Mouse (Mus musculus): ENCODE measurements at regions not wholly inside any gene's neighbourhood (a gene's known extent, or its start where the extent isn't known, plus 50 kb on each side); places are given as distances from the start of the nearest gene placed in this dataset.

- no peak for DNase-seq
Observed at GRCm38 (mm10) chr13:52011001-52011400, 164.5 kb downstream of the Gadd45g start.

DNA sequence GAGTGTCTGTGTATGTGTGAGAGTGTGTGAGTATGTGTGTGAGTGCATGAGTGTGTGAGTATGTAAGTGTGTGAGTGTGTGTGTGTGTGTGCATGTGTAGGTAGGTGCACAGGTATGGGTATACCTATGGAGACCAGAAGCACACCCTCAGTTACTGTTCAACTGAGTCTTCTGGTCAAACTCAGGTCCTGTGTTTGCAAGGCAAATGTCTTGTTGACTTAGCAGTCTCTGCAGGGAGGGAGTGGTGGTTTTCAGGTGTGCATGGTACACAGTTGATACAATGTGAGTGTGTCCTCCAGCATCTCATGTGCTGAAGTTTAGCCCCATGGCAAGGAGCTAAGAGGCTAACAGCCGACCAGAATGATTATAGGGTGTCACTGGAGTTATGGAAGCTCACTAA lies 166.7 kb downstream of the Gadd45g start:
- DNase-seq = no peak
- intact Hi-C loops (cut with DNase I) = no loop called here

More at GRCm38 (mm10) chr13:52011001-52011400, 164.5 kb downstream of the Gadd45g start:
- intact Hi-C loops (cut with DNase I) = no loop called here

DNA sequence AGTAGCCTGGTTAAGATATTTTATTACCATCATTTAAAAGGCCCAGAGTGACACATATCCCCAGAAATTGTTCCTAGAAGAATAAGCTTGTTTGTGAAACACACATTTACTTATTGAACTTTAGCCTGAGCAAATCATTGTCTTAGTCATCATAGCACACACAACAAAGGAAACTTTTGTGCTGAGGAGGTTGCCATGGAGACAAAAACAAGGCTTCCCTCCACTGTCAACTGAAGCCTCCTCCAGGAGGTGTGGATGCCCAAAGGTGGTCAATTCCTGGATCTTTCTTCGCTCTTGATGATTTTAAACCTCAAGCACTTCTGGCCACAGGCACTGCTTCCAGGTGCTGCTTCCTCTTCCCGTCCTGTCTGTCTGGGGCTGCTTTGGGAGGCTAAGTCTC lies 167.3 kb downstream of the Gadd45g start:
- DNase-seq = no peak
- intact Hi-C loops (cut with DNase I) = no loop called here

DNA sequence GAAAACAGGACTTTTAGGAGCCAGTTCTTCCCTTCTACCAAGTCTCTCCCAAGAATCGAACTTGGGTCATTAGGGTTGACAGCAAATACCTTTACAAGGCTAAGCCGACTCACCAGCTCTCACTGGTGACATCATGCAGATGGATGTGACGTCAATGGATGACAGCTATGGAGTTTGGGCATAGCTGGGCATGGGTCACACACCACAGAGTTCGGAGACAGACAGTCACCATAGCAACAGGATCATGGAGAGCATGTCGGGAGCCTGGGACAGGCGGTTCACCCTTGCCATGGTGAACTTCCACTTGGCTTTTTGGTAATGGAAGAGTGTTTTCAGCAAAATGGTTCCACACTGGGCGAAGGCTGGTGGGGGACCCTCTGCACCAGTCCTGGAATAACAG lies 168.1 kb downstream of the Gadd45g start:
- no peak for DNase-seq
- intact Hi-C loops (cut with DNase I) = no loop called here

DNA sequence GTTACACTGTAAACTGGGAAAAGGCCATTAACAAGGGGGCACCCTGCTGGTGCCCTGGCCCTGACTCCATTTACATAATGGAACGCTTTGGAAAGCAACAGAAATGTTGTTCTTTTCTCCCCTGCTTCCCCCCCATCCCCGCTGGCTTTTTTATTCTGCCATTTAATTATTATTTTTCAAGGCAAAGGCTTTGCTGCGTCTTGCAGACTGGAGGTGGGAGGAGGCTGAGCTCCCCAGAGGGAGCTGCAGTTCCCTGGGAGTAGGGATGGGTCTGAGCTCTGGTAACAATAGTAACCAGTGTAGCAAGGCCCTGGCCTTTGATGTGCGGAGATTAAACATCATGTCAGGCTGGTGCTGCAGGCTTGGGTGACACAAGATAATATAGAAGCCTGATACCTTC lies 168.6 kb downstream of the Gadd45g start:
- intact Hi-C loops (cut with DNase I) = no loop called here
- no peak for DNase-seq

DNA sequence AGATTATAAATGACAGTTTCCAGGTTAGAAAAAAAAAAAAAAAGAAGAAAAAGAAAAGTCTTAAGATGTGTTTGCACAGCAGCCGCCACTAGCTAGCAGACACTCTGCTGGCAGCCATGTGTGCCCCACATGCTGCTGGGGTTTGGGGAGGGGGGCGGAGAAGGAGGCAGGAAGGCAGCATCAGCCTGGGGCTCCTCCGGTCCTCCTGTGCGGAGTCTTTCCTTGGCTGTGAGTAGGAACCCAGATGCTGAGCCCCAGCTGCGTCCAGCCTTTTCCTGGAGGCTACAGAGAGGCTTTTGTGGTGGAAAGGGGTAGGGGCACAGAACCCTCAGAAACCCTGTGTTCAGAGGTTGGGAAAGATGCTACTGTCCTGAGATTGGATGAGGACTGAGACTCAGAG lies 169.0 kb downstream of the Gadd45g start:
- intact Hi-C loops (cut with DNase I) = no loop called here
- no peak for DNase-seq

GRCm38 (mm10) chr13:52017598-52018190 lies 171.2 kb downstream of the Gadd45g start:
- DNase-seq = no peak

GRCm38 (mm10) chr13:52019647-52020046 lies 173.2 kb downstream of the Gadd45g start:
- intact Hi-C loops (cut with DNase I) = loop anchor here (5.0 kb wide), 2 partner anchors 117 to 133 kb away; no protein-coding TSS in a partner anchor

More at GRCm38 (mm10) chr13:52017598-52018190, 171.2 kb downstream of the Gadd45g start:
- intact Hi-C loops (cut with DNase I) = no loop called here

GRCm38 (mm10) chr13:52021150-52021549 lies 174.7 kb downstream of the Gadd45g start:
- no peak for DNase-seq
- intact Hi-C loops (cut with DNase I) = loop anchor here (5.0 kb wide), 2 partner anchors 119 to 131 kb away; no protein-coding TSS in a partner anchor

More at GRCm38 (mm10) chr13:52019647-52020046, 173.2 kb downstream of the Gadd45g start:
- no peak for DNase-seq

DNA sequence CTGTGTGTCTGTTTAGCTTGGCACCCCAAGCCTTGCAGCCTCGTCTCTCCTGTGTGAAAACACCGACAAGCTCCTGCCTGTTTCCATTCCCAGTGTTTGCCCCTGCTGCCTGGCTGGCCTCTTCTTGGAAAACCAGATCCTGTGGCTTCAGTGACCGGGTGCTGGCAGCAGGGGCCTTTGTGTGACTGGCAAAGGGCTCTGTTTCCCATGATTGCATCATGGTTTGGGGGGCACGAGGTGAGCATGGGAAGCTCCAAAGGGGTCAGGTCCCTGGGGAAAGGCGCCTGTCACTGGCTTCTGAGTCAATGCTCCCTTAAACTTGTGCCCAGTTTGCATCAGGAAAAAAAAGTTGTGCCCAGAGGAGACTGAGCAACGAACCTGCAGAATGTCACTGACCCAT lies 175.3 kb downstream of the Gadd45g start:
- intact Hi-C loops (cut with DNase I) = loop anchor here (5.0 kb wide), 2 partner anchors 120 to 130 kb away; no protein-coding TSS in a partner anchor

GRCm38 (mm10) chr13:52022529-52022928 lies 176.1 kb downstream of the Gadd45g start:
- DNase-seq = no peak
- intact Hi-C loops (cut with DNase I) = loop anchor here (5.0 kb wide), 2 partner anchors 120 to 130 kb away; no protein-coding TSS in a partner anchor

More for the DNA sequence above, 175.3 kb downstream of the Gadd45g start:
- no peak for DNase-seq

GRCm38 (mm10) chr13:52024349-52024748 lies 177.9 kb downstream of the Gadd45g start:
- intact Hi-C loops (cut with DNase I) = loop anchor here (5.0 kb wide), 2 partner anchors 122 to 128 kb away; no protein-coding TSS in a partner anchor

GRCm38 (mm10) chr13:52024832-52025481 lies 178.5 kb downstream of the Gadd45g start:
- intact Hi-C loops (cut with DNase I) = loop anchor here (5.0 kb wide), 3 partner anchors 48 to 127 kb away; no protein-coding TSS in a partner anchor

More at GRCm38 (mm10) chr13:52024349-52024748, 177.9 kb downstream of the Gadd45g start:
- peak; percentile 56 to 66 for DNase-seq

GRCm38 (mm10) chr13:52025482-52025848 lies 179.0 kb downstream of the Gadd45g start:
- intact Hi-C loops (cut with DNase I) = loop anchor here (5.0 kb wide), 1 partner anchor 48 kb away; no protein-coding TSS in a partner anchor
- peak; percentile 44 to 63 for DNase-seq

More at GRCm38 (mm10) chr13:52024832-52025481, 178.5 kb downstream of the Gadd45g start:
- peak in 1 of 2 experiments; percentile 40 for DNase-seq

GRCm38 (mm10) chr13:52026291-52026690 lies 179.8 kb downstream of the Gadd45g start:
- intact Hi-C loops (cut with DNase I) = loop anchor here (5.0 kb wide), 1 partner anchor 49 kb away; no protein-coding TSS in a partner anchor

GRCm38 (mm10) chr13:52029868-52030422 lies 183.5 kb downstream of the Gadd45g start:
- no peak for DNase-seq
- intact Hi-C loops (cut with DNase I) = loop anchor here (5.0 kb wide), 1 partner anchor 53 kb away; no protein-coding TSS in a partner anchor

More at GRCm38 (mm10) chr13:52026291-52026690, 179.8 kb downstream of the Gadd45g start:
- DNase-seq = no peak

DNA sequence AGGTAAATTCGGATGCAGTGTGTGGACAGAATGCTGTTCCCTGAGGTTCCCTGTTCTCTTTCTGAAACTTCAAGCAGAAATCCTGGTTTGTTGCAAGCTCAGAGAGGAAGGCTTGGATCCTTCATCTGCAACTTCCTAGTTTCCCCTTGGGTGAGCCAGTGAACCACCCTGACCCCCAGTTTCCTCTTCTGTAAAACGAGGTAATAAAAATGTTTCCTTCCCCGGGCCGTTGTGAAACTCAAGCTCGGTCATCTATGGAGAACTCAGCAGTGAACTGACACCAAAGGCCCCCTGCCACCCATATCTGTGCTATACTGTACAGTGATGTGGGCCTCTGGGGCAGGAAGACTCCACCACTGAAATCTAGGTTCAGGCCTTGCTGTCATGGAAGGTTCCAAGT lies 185.0 kb downstream of the Gadd45g start:
- no peak for DNase-seq
- intact Hi-C loops (cut with DNase I) = no loop called here

GRCm38 (mm10) chr13:52035731-52036130 lies 189.3 kb downstream of the Gadd45g start:
- intact Hi-C loops (cut with DNase I) = no loop called here
- DNase-seq = no peak

- no peak for DNase-seq
- intact Hi-C loops (cut with DNase I) = no loop called here
Observed at GRCm38 (mm10) chr13:52036351-52036750, 189.9 kb downstream of the Gadd45g start.

- intact Hi-C loops (cut with DNase I) = no loop called here
- DNase-seq = no peak
Observed at GRCm38 (mm10) chr13:52037218-52037617, 190.7 kb downstream of the Gadd45g start.

Measured in gastrocnemius, postnatal 36 days (tissue).